Mouse (Mus musculus) liver, embryonic 14.5 days (tissue): ENCODE results near the gene Dbh. TPM values are rescaled to one million over a fixed set of nuclear protein-coding genes. Genes with fewer than 3 reads are reported as not detected.

Source experiments
- ATAC-seq: fragments of 200-750 bp; cut with Nextera tagmentation; 2 replicates; pipeline ENCODE4 v1.8.0; 2017; ENCODE audit warnings: moderate number of reproducible peaks, mild to moderate bottlenecking, moderate library complexity; ENCODE audit not compliant: insufficient read depth
- DNase-seq, 3 experiments: peaks; one replicate each; pipeline ENCODE4 v3.0.0-alpha.2; 2012 to 2013; ENCODE audit warnings: low read depth in 3 of 3, low spot score in 3 of 3
- H3K27ac ChIP-seq: fragments of 300-500 bp; sonication (generic); 2 replicates; pipeline ENCODE4 v1.5.1; 2014; ENCODE audit warnings: moderate library complexity, mild to moderate bottlenecking, control low read depth, inconsistent platforms
- H3K27me3 ChIP-seq: fragments of 300-500 bp; sonication (generic); 2 replicates; pipeline ENCODE4 v1.6.1; 2014; ENCODE audit warnings: mild to moderate bottlenecking, low read length, moderate library complexity; ENCODE audit not compliant: control insufficient read depth, insufficient read depth
- H3K36me3 ChIP-seq: fragments of 300-500 bp; sonication (generic); replicated peaks from 2 replicates; pipeline ENCODE4 v1.6.1; 2014; ENCODE audit warnings: low read depth; ENCODE audit not compliant: control insufficient read depth, insufficient read depth
- H3K4me1 ChIP-seq, 2 experiments: fragments of 200-500 bp in 1 of 2; fragments of 300-500 bp in 1 of 2; sonication (generic) in 1 of 2; replicated peaks; 2 replicates each; pipeline ENCODE4 v1.6.1; 2012 to 2014; ENCODE audit warnings: antibody characterized with exemption in 1 of 2, inconsistent platforms in 1 of 2, low read length in 1 of 2; ENCODE audit not compliant: control insufficient read depth in 2 of 2, insufficient read depth in 2 of 2
- H3K4me2 ChIP-seq: fragments of 300-500 bp; sonication (generic); 2 replicates; pipeline ENCODE4 v1.6.1; 2014; ENCODE audit warnings: low read depth, mild to moderate bottlenecking, control low read depth, moderate library complexity
- H3K4me3 ChIP-seq, 2 experiments: fragments of 200-500 bp in 1 of 2; fragments of 300-500 bp in 1 of 2; sonication (generic) in 1 of 2; 2 replicates each; pipeline ENCODE4 v1.5.1; 2012 to 2014; ENCODE audit warnings: low read depth in 2 of 2, low read length in 2 of 2, mild to moderate bottlenecking in 2 of 2, control low read depth in 1 of 2, inconsistent platforms in 1 of 2, moderate library complexity in 1 of 2; ENCODE audit not compliant: insufficient read depth in 1 of 2
- H3K9ac ChIP-seq: fragments of 300-500 bp; sonication (generic); replicated peaks from 2 replicates; pipeline ENCODE4 v1.6.1; 2014; ENCODE audit warnings: mild to moderate bottlenecking, control low read depth, moderate library complexity
- H3K9me3 ChIP-seq: fragments of 300-500 bp; sonication (generic); 2 replicates; pipeline ENCODE4 v1.6.1; 2016; ENCODE audit warnings: low read length, mixed read lengths; ENCODE audit not compliant: control insufficient read depth
- CTCF ChIP-seq: IDR thresholded peaks from 2 replicates; pipeline ENCODE4 v1.5.1; 2016; ENCODE audit warnings: antibody characterized with exemption, low read depth, control low read depth
- EP300 ChIP-seq: IDR thresholded peaks from 2 replicates; pipeline ENCODE4 v1.6.1; 2016; ENCODE audit warnings: antibody characterized with exemption, low read depth
- WGBS: fragments of 180-500 bp; shearing (Covaris S2); extraction: QIAGEN DNeasy Blood & Tissue Kit; methylation state at CpG from one replicate; pipeline ENCODE4 v1.1.7; 2014; ENCODE audit not compliant: insufficient replicate concordance; 5-methylcytosine and 5-hydroxymethylcytosine counted together
- polyA plus RNA-seq, 2 experiments: library from polyadenylated mRNA; depleted of rRNA in 1 of 2; stranded (reverse) in 1 of 2; unstranded in 1 of 2; fragments of >200 nt; fragmentation: Nextera tagmentation in 1 of 2; extraction: Ambion mirVana in 1 of 2; gene quantifications; 2 replicates each; pipeline versions ENCODE4 v1.2.1 to v1.2.3; 2012 to 2014

The Dbh gene
- polyA plus RNA-seq, 2 experiments, result not detected

- 47% methylated on average over 8 of the region's 8 CpGs for WGBS
These were observed 47.2 kb downstream of the Dbh start for GRCm38 (mm10) chr2:27211966-27212893.

GRCm38 (mm10) chr2:27215537-27215936 lies 50.5 kb downstream of the Dbh start:
- DNase-seq (no peak), ATAC-seq (no peak)
- H3K4me2 ChIP-seq, result no peak overlapping the region
- TF ChIP-seq EP300 (no peak), CTCF (no peak)
- no peaks in the 10 kb centered on the region for H3K4me1 ChIP-seq
- H3K36me3 ChIP-seq, result no peaks in the 10 kb centered on the region
- no peak overlapping the region for H3K4me3 ChIP-seq
- WGBS, result 61% methylated on average over 2 of the region's 2 CpGs
- no peaks in the 10 kb centered on the region for H3K9me3 ChIP-seq
- no peak overlapping the region for H3K27ac ChIP-seq
- no peak overlapping the region for H3K9ac ChIP-seq
- no peaks in the 10 kb centered on the region for H3K27me3 ChIP-seq

More at GRCm38 (mm10) chr2:27211966-27212893, 47.2 kb downstream of the Dbh start:
- no peak overlapping the region for H3K4me2 ChIP-seq
- H3K4me3 ChIP-seq, result no peak overlapping the region
- H3K27me3 ChIP-seq, result no peaks in the 10 kb centered on the region
- H3K9me3 ChIP-seq, result no peaks in the 10 kb centered on the region
- no peak for ATAC-seq
- H3K9ac ChIP-seq, result no peak overlapping the region
- no peaks in the 10 kb centered on the region for H3K36me3 ChIP-seq
- no peak overlapping the region for H3K27ac ChIP-seq
- no peaks in the 10 kb centered on the region for H3K4me1 ChIP-seq
- no peak for TF ChIP-seq CTCF
- no peak for TF ChIP-seq EP300
- DNase-seq, result no peak

GRCm38 (mm10) chr2:27218121-27218544 lies 53.1 kb downstream of the Dbh start:
- whole genome bisulfite sequencing, result 40% methylated on average over 2 of the region's 2 CpGs
- Histone ChIP-seq H3K4me3 (no peak overlapping the region), H3K9ac (no peak overlapping the region), H3K36me3 (no peaks in the 10 kb centered on the region), H3K27me3 (no peaks in the 10 kb centered on the region), H3K4me2 (no peak overlapping the region), H3K27ac (no peak overlapping the region), H3K4me1 (no peaks in the 10 kb centered on the region), H3K9me3 (no peaks in the 10 kb centered on the region)
- TF ChIP-seq CTCF, result no peak
- no peak for TF ChIP-seq EP300
- no peak for DNase-seq
- ATAC-seq, result no peak

- Histone ChIP-seq H3K36me3 (no peaks in the 10 kb centered on the region), H3K9me3 (no peaks in the 10 kb centered on the region), H3K27me3 (no peaks in the 10 kb centered on the region), H3K9ac (no peak overlapping the region), H3K4me3 (no peak overlapping the region), H3K4me1 (no peaks in the 10 kb centered on the region), H3K27ac (no peak overlapping the region), H3K4me2 (no peak overlapping the region)
- DNase-seq (no peak), ATAC-seq (no peak)
- WGBS, result 74% methylated on average over 8 of the region's 8 CpGs
- TF ChIP-seq CTCF (no peak), EP300 (no peak)
These were observed 53.5 kb downstream of the Dbh start for GRCm38 (mm10) chr2:27218569-27218968.

- H3K9ac ChIP-seq, result no peak overlapping the region
- H3K4me1 ChIP-seq, result no peaks in the 10 kb centered on the region
- no peak overlapping the region for H3K27ac ChIP-seq
- ATAC-seq (no peak), DNase-seq (no peak)
- no peaks in the 10 kb centered on the region for H3K36me3 ChIP-seq
- H3K4me3 ChIP-seq, result no peak overlapping the region
- no peaks in the 10 kb centered on the region for H3K27me3 ChIP-seq
- H3K4me2 ChIP-seq, result no peak overlapping the region
- WGBS, result 61% methylated on average over 7 of the region's 7 CpGs
- no peaks in the 10 kb centered on the region for H3K9me3 ChIP-seq
- TF ChIP-seq CTCF, result no peak
- no peak for TF ChIP-seq EP300
These were observed 58.0 kb downstream of the Dbh start for GRCm38 (mm10) chr2:27223012-27223421.
